Mouse (Mus musculus) small intestine, adult 2 months (tissue): ENCODE measurements at regions not wholly inside any gene's neighbourhood (a gene's known extent, or its start where the extent isn't known, plus 50 kb on each side); places are given as distances from the start of the nearest gene placed in this dataset.

Source experiments
- CTCF ChIP-seq: fragments of 200-500 bp; IDR thresholded peaks from 2 replicates; pipeline ENCODE4 v1.5.1; 2012; ENCODE audit warnings: low read depth, mild to moderate bottlenecking, control low read depth, inconsistent platforms, low read length, moderate library complexity, mixed read lengths; ENCODE audit not compliant: insufficient replicate concordance, insufficient read length; ENCODE audit errors: extremely low read depth
- POLR2A ChIP-seq: fragments of 200-500 bp; IDR thresholded peaks from 2 replicates; pipeline ENCODE4 v1.6.1; 2012; ENCODE audit warnings: low read depth, mild to moderate bottlenecking, control low read depth, inconsistent platforms, low read length, moderate library complexity

GRCm38 (mm10) chr11:24636716-24637115 lies 558.9 kb downstream of the Bcl11a start:
- no peak for TF ChIP-seq CTCF
- TF ChIP-seq POLR2A = no peak
